Mouse (Mus musculus): Measurements from ENCODE around the gene Unc13b. TPM values are rescaled to one million over a fixed set of nuclear protein-coding genes. Genes with fewer than 3 reads are reported as not detected.

Unc13b gene
- polyA plus RNA-seq (2015; fragmentation: Nextera tagmentation; extraction: Ambion mirVana) = 13.0 and 16.5 TPM in 2 replicates

DNA sequence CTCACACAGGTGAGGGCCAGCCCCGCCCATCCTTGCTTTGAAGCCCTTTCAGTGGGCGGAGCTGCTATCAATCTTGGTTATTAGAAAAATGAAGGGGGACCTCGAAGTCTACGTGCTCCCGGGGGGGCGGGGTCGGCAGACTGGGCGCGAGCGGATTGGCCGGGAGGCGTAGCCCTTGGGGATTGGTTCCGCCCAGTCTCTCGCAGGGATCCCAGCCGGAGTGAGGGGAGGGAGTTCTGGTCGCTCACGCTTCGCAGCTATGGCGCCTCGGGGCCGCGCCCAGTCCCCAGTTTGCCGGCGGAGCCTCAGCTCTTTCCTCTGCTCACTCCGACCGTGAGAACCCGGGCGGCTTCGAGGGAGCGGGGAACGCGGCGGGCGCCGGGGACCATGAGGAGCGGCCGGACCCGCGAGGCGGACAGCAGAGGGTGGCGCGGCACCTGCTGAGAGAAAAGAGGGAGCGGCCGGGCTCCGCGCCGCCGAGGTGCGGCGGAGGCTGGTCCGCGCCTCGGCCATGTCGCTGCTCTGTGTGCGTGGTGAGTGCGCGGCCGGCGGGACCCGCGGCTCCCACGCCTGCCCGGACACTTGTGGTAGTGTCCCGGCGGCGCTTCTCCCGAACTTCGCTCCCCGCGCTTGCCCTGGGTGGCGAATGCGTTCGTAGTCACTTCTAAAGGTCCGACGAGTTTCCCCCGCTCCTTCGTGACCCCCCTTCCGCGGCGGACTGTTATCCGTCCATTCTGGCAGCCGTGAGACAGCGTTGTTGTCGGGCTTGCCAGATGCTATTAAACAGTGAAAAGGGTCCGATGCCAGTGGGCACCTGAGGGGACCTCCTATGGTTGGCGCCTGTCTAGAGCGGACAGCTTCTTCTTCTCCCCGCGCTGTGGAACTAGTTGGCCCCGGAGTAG, at the start of gene Unc13b:
TSS of gene Unc13b (plus strand) at position 201 of the 902 bp plus-strand sequence.
- H3K4me2 ChIP-seq (ENCODE audit: low read length) = peak within 1 kb of the TSS; percentile 74
- H3K9me3 ChIP-seq (ENCODE audit: control insufficient read depth, low read length) = no peaks in the 10 kb centered on the region; the same call in 1 of the 2 replicates
- H3K4me1 ChIP-seq (ENCODE audit: control insufficient read depth, insufficient read depth, low read depth, low read length) = no peaks in the 10 kb centered on the region; the same call in 1 of the 2 replicates
- peak within 1 kb of the TSS; percentile 67 for H3K9ac ChIP-seq (ENCODE audit: low read depth, low read length)
- peak within 1 kb of the TSS; percentile 81 for H3K27ac ChIP-seq (ENCODE audit: low read depth, low read length)
- peak within 1 kb of the TSS; percentile 77 for H3K4me3 ChIP-seq (ENCODE audit: low read length)
- under 1% methylated on average over 72 of the region's 90 CpGs for WGBS
- no peaks in the 10 kb centered on the region for H3K27me3 ChIP-seq (replicated peaks; ENCODE audit: control insufficient read depth, insufficient read depth, low read length)
- peak; percentile 98 for ATAC-seq
- no peaks in the 10 kb centered on the region for H3K36me3 ChIP-seq (ENCODE audit: control insufficient read depth, insufficient read depth, low read length)

GRCm38 (mm10) chr4:43010161-43011038, 48.4 kb upstream of the Unc13b start, which contains the start of gene Fancg:
Gene Fancg (minus strand): TSS chr4:43010506.
- H3K4me1 ChIP-seq (ENCODE audit: control insufficient read depth, insufficient read depth, low read depth, low read length) = peaks cover 8% of the 10 kb centered on the region
- H3K9ac ChIP-seq (ENCODE audit: low read depth, low read length) = peak within 1 kb of the TSS; percentile 75
- WGBS = under 1% methylated on average over 36 of the region's 37 CpGs
- ATAC-seq = peak; percentile 94
- H3K4me2 ChIP-seq (ENCODE audit: low read length) = peak within 1 kb of the TSS; percentile 93
- H3K4me3 ChIP-seq (ENCODE audit: low read length) = peak within 1 kb of the TSS; percentile 66
- H3K27ac ChIP-seq (ENCODE audit: low read depth, low read length) = 0 out of 2 replicates have a peak within 1 kb of the TSS, but pooled peaks have one; percentile 37
- H3K9me3 ChIP-seq (ENCODE audit: control insufficient read depth, low read length) = no peaks in the 10 kb centered on the region
- no peaks in the 10 kb centered on the region for H3K27me3 ChIP-seq (replicated peaks; ENCODE audit: control insufficient read depth, insufficient read depth, low read length)
- no peaks in the 10 kb centered on the region for H3K36me3 ChIP-seq (ENCODE audit: control insufficient read depth, insufficient read depth, low read length)

GRCm38 (mm10) chr4:43012091-43012490, 46.7 kb upstream of the Unc13b start:
- Histone ChIP-seq H3K9ac (ENCODE audit: low read depth, low read length) (no peak overlapping the region), H3K27ac (ENCODE audit: low read depth, low read length) (no peak overlapping the region), H3K4me1 (ENCODE audit: control insufficient read depth, insufficient read depth, low read depth, low read length) (peaks cover 8% of the 10 kb centered on the region), H3K27me3 (replicated peaks; ENCODE audit: control insufficient read depth, insufficient read depth, low read length) (no peaks in the 10 kb centered on the region), H3K9me3 (ENCODE audit: control insufficient read depth, low read length) (no peaks in the 10 kb centered on the region), H3K36me3 (ENCODE audit: control insufficient read depth, insufficient read depth, low read length) (no peaks in the 10 kb centered on the region), H3K4me3 (ENCODE audit: low read length) (no peak overlapping the region), H3K4me2 (ENCODE audit: low read length) (no peak overlapping the region)
- ATAC-seq = no peak
- WGBS = 97% methylated on average over 1 of the region's 1 CpGs

DNA sequence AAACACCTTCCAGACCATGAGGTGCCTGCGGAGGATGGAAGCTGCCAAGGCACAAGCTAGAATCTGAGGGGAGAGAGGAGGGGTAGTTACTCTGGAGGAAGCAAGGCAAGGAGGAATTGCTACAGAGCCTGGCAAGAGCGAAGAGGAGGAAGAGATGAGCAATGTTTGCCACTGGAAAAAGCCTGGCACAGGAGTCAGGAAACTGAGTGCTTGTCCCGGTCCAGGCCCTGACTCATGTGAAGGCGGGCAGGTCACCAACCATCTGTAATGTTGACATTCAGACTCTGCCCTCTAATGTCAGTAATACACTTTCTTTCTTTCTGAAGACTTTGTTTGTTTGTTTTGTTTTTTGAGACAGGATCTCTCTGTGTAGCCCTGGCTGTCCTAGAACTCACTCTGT, 40.6 kb upstream of the Unc13b start:
- H3K4me3 ChIP-seq (ENCODE audit: low read length) = no peak overlapping the region
- no peak overlapping the region for H3K9ac ChIP-seq (ENCODE audit: low read depth, low read length)
- no peaks in the 10 kb centered on the region for H3K4me1 ChIP-seq (ENCODE audit: control insufficient read depth, insufficient read depth, low read depth, low read length)
- ATAC-seq = no peak
- peaks cover 35% of the 10 kb centered on the region for H3K36me3 ChIP-seq (ENCODE audit: control insufficient read depth, insufficient read depth, low read length)
- no peaks in the 10 kb centered on the region for H3K9me3 ChIP-seq (ENCODE audit: control insufficient read depth, low read length)
- no peak overlapping the region for H3K4me2 ChIP-seq (ENCODE audit: low read length)
- H3K27ac ChIP-seq (ENCODE audit: low read depth, low read length) = no peak overlapping the region
- no peaks in the 10 kb centered on the region for H3K27me3 ChIP-seq (replicated peaks; ENCODE audit: control insufficient read depth, insufficient read depth, low read length)
- WGBS = 94% methylated on average over 4 of the region's 4 CpGs

- Histone ChIP-seq H3K27me3 (replicated peaks; ENCODE audit: control insufficient read depth, insufficient read depth, low read length) (no peaks in the 10 kb centered on the region), H3K4me1 (ENCODE audit: control insufficient read depth, insufficient read depth, low read depth, low read length) (peaks cover 2% of the 10 kb centered on the region), H3K4me2 (ENCODE audit: low read length) (no peak overlapping the region), H3K9me3 (ENCODE audit: control insufficient read depth, low read length) (no peaks in the 10 kb centered on the region), H3K27ac (ENCODE audit: low read depth, low read length) (no peak overlapping the region), H3K9ac (ENCODE audit: low read depth, low read length) (no peak overlapping the region), H3K4me3 (ENCODE audit: low read length) (no peak overlapping the region), H3K36me3 (ENCODE audit: control insufficient read depth, insufficient read depth, low read length) (peaks cover 38% of the 10 kb centered on the region)
- no peak for ATAC-seq
- WGBS = 94% methylated on average over 10 of the region's 10 CpGs
Observed at GRCm38 (mm10) chr4:43019176-43019575, 39.6 kb upstream of the Unc13b start.

GRCm38 (mm10) chr4:43019641-43020465, 38.9 kb upstream of the Unc13b start:
- H3K9ac ChIP-seq (ENCODE audit: low read depth, low read length) = no peak overlapping the region
- no peak overlapping the region for H3K27ac ChIP-seq (ENCODE audit: low read depth, low read length)
- no peaks in the 10 kb centered on the region for H3K27me3 ChIP-seq (replicated peaks; ENCODE audit: control insufficient read depth, insufficient read depth, low read length)
- peaks cover 38% of the 10 kb centered on the region for H3K36me3 ChIP-seq (ENCODE audit: control insufficient read depth, insufficient read depth, low read length)
- no peak for ATAC-seq
- peaks cover 9% of the 10 kb centered on the region for H3K4me1 ChIP-seq (ENCODE audit: control insufficient read depth, insufficient read depth, low read depth, low read length)
- H3K4me3 ChIP-seq (ENCODE audit: low read length) = no peak overlapping the region
- H3K4me2 ChIP-seq (ENCODE audit: low read length) = no peak overlapping the region
- H3K9me3 ChIP-seq (ENCODE audit: control insufficient read depth, low read length) = no peaks in the 10 kb centered on the region
- WGBS = 94% methylated on average over 23 of the region's 23 CpGs

DNA sequence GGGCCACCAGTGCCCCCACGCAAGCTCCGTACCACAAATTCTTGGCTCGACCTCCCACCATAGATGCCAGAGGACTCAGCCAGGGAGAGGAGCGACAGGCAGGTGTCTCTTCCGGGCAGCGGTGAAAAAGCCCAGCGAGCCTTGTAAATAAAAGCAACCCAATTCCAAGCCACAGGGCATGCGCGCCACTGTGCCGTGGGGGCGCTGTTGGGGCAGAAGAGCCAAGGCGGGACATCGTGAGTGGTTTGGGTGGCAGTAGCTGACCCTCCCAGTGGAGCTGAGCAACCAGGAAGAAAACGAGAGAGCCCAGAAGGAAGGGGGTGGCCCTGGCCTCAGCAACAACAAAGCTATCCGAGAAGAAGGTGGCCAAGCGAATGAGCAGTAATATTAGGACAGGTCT, 37.9 kb upstream of the Unc13b start:
- WGBS = 83% methylated on average over 16 of the region's 16 CpGs
- no peak for ATAC-seq
- peaks cover 38% of the 10 kb centered on the region for H3K36me3 ChIP-seq (ENCODE audit: control insufficient read depth, insufficient read depth, low read length)
- H3K4me2 ChIP-seq (ENCODE audit: low read length) = no peak overlapping the region
- no peak overlapping the region for H3K9ac ChIP-seq (ENCODE audit: low read depth, low read length)
- H3K27me3 ChIP-seq (replicated peaks; ENCODE audit: control insufficient read depth, insufficient read depth, low read length) = no peaks in the 10 kb centered on the region
- H3K27ac ChIP-seq (ENCODE audit: low read depth, low read length) = no peak overlapping the region
- no peak overlapping the region for H3K4me3 ChIP-seq (ENCODE audit: low read length)
- peaks cover 12% of the 10 kb centered on the region for H3K4me1 ChIP-seq (ENCODE audit: control insufficient read depth, insufficient read depth, low read depth, low read length)
- no peaks in the 10 kb centered on the region for H3K9me3 ChIP-seq (ENCODE audit: control insufficient read depth, low read length)

DNA sequence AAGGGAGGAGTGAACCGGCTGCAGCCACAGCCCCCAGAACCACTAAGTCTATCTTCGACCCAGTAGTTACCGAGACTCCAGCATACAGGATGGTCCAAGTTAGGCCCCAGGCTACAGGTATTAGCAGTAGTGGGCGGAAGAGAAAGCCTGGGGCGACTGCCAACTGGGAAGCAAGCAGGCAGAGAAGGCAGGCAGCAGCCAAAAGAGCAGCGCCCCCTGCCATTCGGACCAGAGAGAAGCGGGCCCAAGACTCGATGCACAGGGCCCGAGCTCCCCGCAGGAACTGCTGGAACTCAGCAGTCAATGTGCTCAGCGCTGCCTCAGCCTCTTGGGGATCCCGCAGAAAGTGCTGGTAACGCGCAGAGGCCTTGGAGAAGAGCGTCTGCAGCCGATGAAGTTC, 37.4 kb upstream of the Unc13b start:
- WGBS = 69% methylated on average over 17 of the region's 17 CpGs
- Histone ChIP-seq H3K4me2 (ENCODE audit: low read length) (no peak overlapping the region), H3K4me1 (ENCODE audit: control insufficient read depth, insufficient read depth, low read depth, low read length) (peaks cover 12% of the 10 kb centered on the region), H3K9ac (ENCODE audit: low read depth, low read length) (no peak overlapping the region), H3K4me3 (ENCODE audit: low read length) (no peak overlapping the region), H3K27ac (ENCODE audit: low read depth, low read length) (no peak overlapping the region), H3K9me3 (ENCODE audit: control insufficient read depth, low read length) (no peaks in the 10 kb centered on the region), H3K36me3 (ENCODE audit: control insufficient read depth, insufficient read depth, low read length) (peaks cover 38% of the 10 kb centered on the region), H3K27me3 (replicated peaks; ENCODE audit: control insufficient read depth, insufficient read depth, low read length) (no peaks in the 10 kb centered on the region)
- ATAC-seq = no peak
